Mouse (Mus musculus) testis, adult 2 months (tissue): ENCODE measurements around the gene Atg4c.

Experiments
- CTCF ChIP-seq: fragments of 200-500 bp; IDR thresholded peaks from 2 replicates; pipeline ENCODE4 v1.5.1; 2012; ENCODE audit warnings: low read depth, mild to moderate bottlenecking, inconsistent platforms, low read length, moderate library complexity; ENCODE audit not compliant: control insufficient read depth, insufficient read depth, insufficient replicate concordance
- POLR2A ChIP-seq: fragments of 200-500 bp; IDR thresholded peaks from 2 replicates; pipeline ENCODE4 v1.6.1; 2012; ENCODE audit warnings: low read depth, mild to moderate bottlenecking, inconsistent platforms, low read length, moderate library complexity; ENCODE audit not compliant: control insufficient read depth

DNA sequence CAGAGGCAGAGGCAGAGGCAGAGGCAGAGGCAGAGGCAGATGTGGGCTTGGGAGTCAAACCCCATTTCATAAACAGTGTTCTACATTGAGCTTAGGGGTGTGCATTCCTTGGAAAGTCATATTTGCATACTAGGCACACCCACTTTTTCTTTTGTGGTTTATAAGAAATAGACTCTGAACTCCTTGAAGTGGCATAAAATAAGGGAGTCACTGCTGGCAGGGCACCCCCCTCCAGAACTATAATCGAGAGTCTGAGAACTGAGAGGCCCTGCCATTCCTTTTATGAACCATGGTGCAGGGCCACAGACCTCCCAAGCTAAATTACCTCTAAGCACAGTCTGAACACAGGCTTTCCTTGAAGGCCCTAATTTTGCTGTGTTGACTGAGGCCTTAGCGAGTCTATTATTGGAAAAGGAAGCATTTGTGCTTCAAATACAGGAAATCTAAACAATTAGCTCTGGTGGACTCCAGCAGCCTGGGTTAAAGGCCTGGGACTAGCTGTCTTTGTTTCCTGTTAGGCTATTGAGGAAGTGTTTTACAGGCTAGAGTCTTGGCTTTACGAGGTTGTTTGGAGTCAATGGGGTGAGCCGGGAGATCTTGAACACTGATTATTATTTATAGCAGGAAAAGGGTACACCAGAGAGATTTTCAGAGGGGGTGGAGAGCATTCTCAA is 41.7 kb upstream of the Atg4c start:
- TF ChIP-seq CTCF (no peak), POLR2A (no peak)
